Mouse (Mus musculus) myocyte (in vitro differentiated cells): ENCODE measurements at regions not wholly inside any gene's neighbourhood (a gene's known extent, or its start where the extent isn't known, plus 50 kb on each side); places are given as distances from the start of the nearest gene placed in this dataset.

ENCODE experiments used
- H3K27me3 ChIP-seq: one replicate; pipeline ENCODE4 v1.6.1; 2011; ENCODE audit not compliant: control insufficient read depth, insufficient read depth, insufficient read length
- H3K36me3 ChIP-seq: one replicate; pipeline ENCODE4 v1.6.1; 2011; ENCODE audit not compliant: control insufficient read depth, insufficient read depth
- H3K4me2 ChIP-seq: one replicate; pipeline ENCODE4 v1.6.1; 2011; ENCODE audit warnings: low read depth, control low read depth
- H3K4me3 ChIP-seq: one replicate; pipeline ENCODE4 v1.5.1; 2011; ENCODE audit warnings: mild to moderate bottlenecking, control low read depth, moderate library complexity
- H3K79me2 ChIP-seq: one replicate; pipeline ENCODE4 v1.6.1; 2011; ENCODE audit not compliant: control insufficient read depth, insufficient read depth
- H3ac ChIP-seq: one replicate; pipeline ENCODE4 v1.6.1; 2011; ENCODE audit not compliant: control insufficient read depth, insufficient read length
- CEBPB ChIP-seq: IDR thresholded peaks from 2 replicates; pipeline ENCODE4 v1.6.1; 2011; ENCODE audit warnings: mild to moderate bottlenecking, moderate library complexity; ENCODE audit not compliant: poor library complexity, insufficient read depth, severe bottlenecking
- E2F4 ChIP-seq: IDR thresholded peaks from one replicate; pipeline ENCODE4 v1.6.1; 2011; ENCODE audit warnings: mild to moderate bottlenecking, control low read depth, moderate library complexity; ENCODE audit not compliant: insufficient read depth
- MAX ChIP-seq: IDR thresholded peaks from one replicate; pipeline ENCODE4 v1.6.1; 2011; ENCODE audit warnings: low read depth, mild to moderate bottlenecking, control low read depth
- MYOD1 ChIP-seq, 3 experiments: IDR thresholded peaks; one replicate each; pipeline ENCODE4 v1.6.1; 2011; ENCODE audit warnings: control low read depth in 2 of 3, low read depth in 2 of 3, mild to moderate bottlenecking in 2 of 3, moderate library complexity in 1 of 3; ENCODE audit not compliant: insufficient read length in 2 of 3, control insufficient read depth in 1 of 3
- MYOG ChIP-seq, 3 experiments: IDR thresholded peaks; one replicate each; pipeline ENCODE4 v1.6.1; 2011; ENCODE audit warnings: control low read depth in 2 of 3, low read depth in 2 of 3, mild to moderate bottlenecking in 2 of 3; ENCODE audit not compliant: insufficient read length in 2 of 3, control insufficient read depth in 1 of 3, insufficient read depth in 1 of 3
- POLR2A ChIP-seq: IDR thresholded peaks from one replicate; pipeline ENCODE4 v1.6.1; 2011; ENCODE audit warnings: low read depth, mild to moderate bottlenecking, control low read depth, moderate library complexity; ENCODE audit not compliant: insufficient read length
- POLR2AphosphoS2 ChIP-seq: IDR thresholded peaks from one replicate; pipeline ENCODE4 v1.6.1; 2011; ENCODE audit warnings: low read depth, control low read depth; ENCODE audit not compliant: insufficient read length
- REST ChIP-seq: IDR thresholded peaks from one replicate; pipeline ENCODE4 v1.6.1; 2011; ENCODE audit warnings: mild to moderate bottlenecking, control low read depth, moderate library complexity; ENCODE audit not compliant: insufficient read depth, insufficient read length
- SRF ChIP-seq: IDR thresholded peaks from one replicate; pipeline ENCODE4 v1.6.1; 2011; ENCODE audit warnings: low read depth; ENCODE audit not compliant: control insufficient read depth, insufficient read length
- TCF12 ChIP-seq: IDR thresholded peaks from one replicate; pipeline ENCODE4 v1.6.1; 2011; ENCODE audit warnings: mild to moderate bottlenecking, control low read depth; ENCODE audit not compliant: poor library complexity, insufficient read depth, severe bottlenecking
- TCF3 ChIP-seq: IDR thresholded peaks from one replicate; pipeline ENCODE4 v1.6.1; 2011; ENCODE audit warnings: low read depth, control low read depth; ENCODE audit not compliant: insufficient read length
- USF1 ChIP-seq: IDR thresholded peaks from one replicate; pipeline ENCODE4 v1.6.1; 2011; ENCODE audit warnings: low read depth, mild to moderate bottlenecking, control low read depth, moderate library complexity

DNA sequence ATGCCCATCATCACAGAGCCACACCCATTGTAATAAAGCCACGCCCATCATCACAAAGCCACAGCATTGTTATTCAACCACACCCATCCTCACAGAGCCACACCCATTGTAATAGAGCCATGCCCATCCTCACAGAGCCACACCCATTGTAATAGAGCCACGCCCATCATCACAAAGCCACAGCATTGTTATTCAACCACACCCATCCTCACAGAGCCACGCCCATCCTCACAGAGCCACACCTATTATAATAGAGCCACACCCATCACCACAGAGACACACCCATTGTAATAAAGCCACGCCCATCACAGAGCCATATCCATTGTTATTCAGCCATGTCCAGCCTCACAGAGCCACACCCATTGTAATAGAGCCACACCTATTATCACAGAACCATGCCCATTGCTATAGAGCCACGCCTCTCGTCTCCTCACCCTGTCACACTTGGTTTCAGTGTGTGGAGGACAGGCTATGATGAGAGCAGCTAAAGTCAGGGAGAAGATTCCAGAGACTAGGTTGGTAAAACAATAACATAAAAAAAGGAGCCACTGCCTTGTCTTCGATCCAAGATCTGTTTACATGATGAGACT, 85.6 kb downstream of the Gxylt1 start:
- no peak overlapping the region for H3K4me2 ChIP-seq
- no peak overlapping the region for H3K4me3 ChIP-seq
- H3K27me3 ChIP-seq = no peaks in the 10 kb centered on the region
- H3K36me3 ChIP-seq = no peaks in the 10 kb centered on the region
- H3K79me2 ChIP-seq = no peaks in the 10 kb centered on the region
- no peak for TF ChIP-seq TCF12
- TF ChIP-seq POLR2A = no peak
- no peak for TF ChIP-seq MYOG (IDR thresholded peaks at IDR 0.05; ENCODE audit: control insufficient read depth in 1 of 3, insufficient read depth in 1 of 3, insufficient read length in 2 of 3, low read depth in 2 of 3)
- no peak overlapping the region for H3ac ChIP-seq

DNA sequence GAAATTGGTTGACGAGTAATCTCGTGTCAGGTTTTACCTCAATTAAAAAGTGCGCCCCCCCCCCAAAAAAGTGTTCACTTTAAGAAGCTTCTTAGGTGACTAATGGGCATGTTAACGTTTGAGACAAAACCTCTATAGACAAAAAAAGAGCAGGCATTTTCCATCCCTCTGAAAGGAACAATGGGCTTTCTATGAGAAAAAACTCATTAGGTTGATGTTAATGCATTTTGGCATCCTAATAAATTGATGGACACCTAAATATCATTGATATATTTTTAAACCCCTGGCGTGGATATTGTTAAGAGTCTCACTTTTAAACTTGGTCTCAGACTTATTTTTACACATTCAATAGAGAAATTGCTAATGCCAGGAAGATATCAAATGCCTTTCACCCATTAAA, 98.8 kb downstream of the Gxylt1 start:
- TF ChIP-seq MYOG (IDR thresholded peaks at IDR 0.05; ENCODE audit: control insufficient read depth in 1 of 3, insufficient read depth in 1 of 3, insufficient read length in 2 of 3, low read depth in 2 of 3) = no peak

DNA sequence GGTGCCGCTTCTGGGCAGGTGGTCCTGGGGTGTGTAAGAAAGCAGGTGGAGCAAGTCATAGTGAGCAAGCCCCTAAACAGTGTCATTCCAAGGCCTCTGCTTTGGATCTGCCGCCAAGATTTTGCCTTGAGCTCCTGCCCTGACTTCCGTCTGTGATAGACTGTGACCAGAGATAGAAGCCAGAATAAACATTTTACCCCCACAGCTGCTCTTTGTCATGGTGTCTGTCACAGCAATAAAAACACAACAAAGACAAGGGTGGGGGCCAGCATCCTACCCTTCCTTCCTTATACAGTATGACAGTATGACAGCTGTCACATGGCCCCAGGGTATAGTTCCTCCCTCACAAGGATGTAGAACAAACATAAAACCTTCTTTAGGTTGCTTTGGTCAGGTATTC, 106.2 kb downstream of the Gxylt1 start:
- no peak overlapping the region for H3K4me2 ChIP-seq
- no peaks in the 10 kb centered on the region for H3K27me3 ChIP-seq
- H3ac ChIP-seq = no peak overlapping the region
- no peaks in the 10 kb centered on the region for H3K79me2 ChIP-seq
- TF ChIP-seq TCF12 = no peak
- no peak for TF ChIP-seq MYOG (IDR thresholded peaks at IDR 0.05; ENCODE audit: control insufficient read depth in 1 of 3, insufficient read depth in 1 of 3, insufficient read length in 2 of 3, low read depth in 2 of 3)
- TF ChIP-seq USF1 = no peak
- no peak for TF ChIP-seq REST
- no peak for TF ChIP-seq POLR2AphosphoS2
- TF ChIP-seq TCF3 = no peak
- no peak overlapping the region for H3K4me3 ChIP-seq
- H3K36me3 ChIP-seq = no peaks in the 10 kb centered on the region

More for the DNA sequence above, 98.8 kb downstream of the Gxylt1 start:
- no peaks in the 10 kb centered on the region for H3K27me3 ChIP-seq
- H3ac ChIP-seq = no peak overlapping the region
- H3K4me2 ChIP-seq = no peak overlapping the region
- H3K79me2 ChIP-seq = no peaks in the 10 kb centered on the region
- H3K36me3 ChIP-seq = no peaks in the 10 kb centered on the region
- no peak overlapping the region for H3K4me3 ChIP-seq

DNA sequence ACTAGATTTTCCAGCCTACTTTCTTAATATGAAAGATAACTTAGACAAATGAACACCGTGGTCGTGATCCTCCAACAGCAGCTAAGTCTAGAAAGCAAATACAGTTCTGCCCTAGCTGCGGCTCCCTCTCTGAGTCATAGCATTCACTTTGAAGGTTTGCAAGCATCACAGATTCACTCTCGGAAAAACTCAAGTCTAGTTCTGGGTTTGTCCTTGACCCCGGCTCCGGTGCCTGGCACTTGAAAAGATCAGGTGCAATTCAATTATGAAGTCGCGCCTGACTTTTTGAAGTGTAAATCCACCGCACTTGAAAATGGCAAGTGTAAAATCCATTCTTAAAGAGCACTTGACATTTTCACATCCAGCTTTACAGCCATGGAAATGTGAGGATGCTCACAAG, 107.5 kb downstream of the Gxylt1 start:
- no peak overlapping the region for H3ac ChIP-seq
- H3K4me2 ChIP-seq = no peak overlapping the region
- TF ChIP-seq CEBPB (no peak), MYOD1 (IDR thresholded peaks at IDR 0.05; ENCODE audit: control insufficient read depth in 1 of 3, insufficient read length in 2 of 3, low read depth in 2 of 3) (no peak), MYOG (IDR thresholded peaks at IDR 0.05; ENCODE audit: control insufficient read depth in 1 of 3, insufficient read depth in 1 of 3, insufficient read length in 2 of 3, low read depth in 2 of 3) (no peak), POLR2A (no peak), USF1 (no peak), MAX (no peak), REST (no peak), SRF (no peak), POLR2AphosphoS2 (no peak), E2F4 (no peak), TCF3 (no peak), TCF12 (no peak)
- no peaks in the 10 kb centered on the region for H3K36me3 ChIP-seq
- no peaks in the 10 kb centered on the region for H3K27me3 ChIP-seq
- H3K79me2 ChIP-seq = no peaks in the 10 kb centered on the region
- H3K4me3 ChIP-seq = no peak overlapping the region

DNA sequence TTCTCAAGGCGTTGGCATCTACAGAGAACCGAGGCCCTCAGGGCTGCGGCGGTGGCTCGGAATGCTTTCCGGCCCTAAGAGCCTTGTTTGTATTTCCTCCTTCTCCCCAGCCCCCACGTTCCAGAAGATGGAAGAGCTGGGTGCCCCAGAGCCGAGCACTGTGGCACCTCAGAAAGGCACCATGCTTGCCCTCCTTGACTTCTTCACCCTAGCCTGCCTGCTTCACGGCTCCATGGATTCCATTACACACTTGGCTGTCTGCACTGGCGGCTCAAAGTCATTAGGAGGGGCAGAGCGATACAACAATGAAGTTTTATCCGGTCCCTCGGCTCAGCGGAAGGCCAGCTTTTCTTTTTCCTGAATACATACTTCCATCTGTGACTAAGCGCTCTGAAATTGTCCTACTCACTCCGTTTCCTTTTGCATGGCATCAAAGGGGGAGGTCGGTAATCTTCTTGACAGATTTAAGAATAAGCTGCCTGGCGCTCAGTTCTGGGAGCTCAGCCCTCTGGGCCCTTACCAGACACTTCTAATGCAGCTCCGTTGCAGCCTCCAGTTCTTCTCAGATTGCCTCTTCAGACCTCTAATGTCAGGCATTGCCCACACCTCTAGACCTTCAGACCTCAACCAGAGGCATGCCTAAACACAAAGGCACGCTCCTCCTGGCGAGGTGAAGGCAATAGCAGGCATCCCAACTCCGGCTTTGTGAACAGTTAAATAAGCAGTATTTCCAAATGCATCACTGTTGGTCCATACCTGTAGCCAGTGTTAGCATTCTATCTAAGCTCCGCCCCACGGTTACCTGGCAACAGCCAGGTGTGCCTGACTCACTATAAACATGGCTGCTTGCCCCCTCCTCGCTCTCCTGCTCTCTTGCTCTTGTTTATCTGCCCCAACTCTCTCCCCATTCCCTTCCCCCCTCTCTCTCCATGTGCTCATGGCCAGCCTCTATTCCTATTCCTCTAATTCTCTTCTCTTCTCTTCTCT, 112.8 kb downstream of the Gxylt1 start:
- Histone ChIP-seq H3K4me3 (no peak overlapping the region), H3K27me3 (no peaks in the 10 kb centered on the region), H3K36me3 (no peaks in the 10 kb centered on the region), H3ac (no peak overlapping the region), H3K79me2 (no peaks in the 10 kb centered on the region), H3K4me2 (peak overlapping the region; percentile 18)
- TF ChIP-seq MYOG (IDR thresholded peaks at IDR 0.05; ENCODE audit: control insufficient read depth in 1 of 3, insufficient read depth in 1 of 3, insufficient read length in 2 of 3, low read depth in 2 of 3) (no peak), USF1 (no peak), MAX (no peak), MYOD1 (IDR thresholded peaks at IDR 0.05; ENCODE audit: control insufficient read depth in 1 of 3, insufficient read length in 2 of 3, low read depth in 2 of 3) (no peak), TCF3 (no peak), SRF (no peak), POLR2A (no peak), REST (no peak), POLR2AphosphoS2 (no peak), CEBPB (no peak)
